Mouse (Mus musculus) kidney, embryonic 15.5 days (tissue): ENCODE data around the gene Mecr. TPM values are rescaled to one million over a fixed set of nuclear protein-coding genes. Genes with fewer than 3 reads are reported as not detected.

Experiments used
- ATAC-seq: fragments of 200-750 bp; cut with Nextera tagmentation; replicated peaks from 2 replicates; pipeline ENCODE4 v1.8.0; 2017; ENCODE audit warnings: moderate TSS enrichment; ENCODE audit not compliant: low FRiP score
- H3K27ac ChIP-seq: fragments of 300-500 bp; sonication (generic); 2 replicates; pipeline ENCODE4 v1.5.1; 2015; ENCODE audit warnings: mild to moderate bottlenecking, inconsistent platforms
- H3K27me3 ChIP-seq: fragments of 300-500 bp; sonication (generic); 2 replicates; pipeline ENCODE4 v1.6.1; 2015; ENCODE audit warnings: inconsistent platforms
- H3K36me3 ChIP-seq: fragments of 300-500 bp; sonication (generic); 2 replicates; pipeline ENCODE4 v1.6.1; 2015; ENCODE audit warnings: inconsistent platforms
- H3K4me1 ChIP-seq: fragments of 300-500 bp; sonication (generic); 2 replicates; pipeline ENCODE4 v1.6.1; 2015; ENCODE audit warnings: inconsistent platforms
- H3K4me2 ChIP-seq: fragments of 300-500 bp; sonication (generic); 2 replicates; pipeline ENCODE4 v1.6.1; 2015; ENCODE audit warnings: moderate library complexity, mild to moderate bottlenecking, inconsistent platforms
- H3K4me3 ChIP-seq: fragments of 300-500 bp; sonication (generic); replicated peaks from 2 replicates; pipeline ENCODE4 v1.5.1; 2015; ENCODE audit warnings: mild to moderate bottlenecking, inconsistent platforms
- H3K9ac ChIP-seq: fragments of 300-500 bp; sonication (generic); 2 replicates; pipeline ENCODE4 v1.6.1; 2015; ENCODE audit warnings: mild to moderate bottlenecking, inconsistent platforms
- H3K9me3 ChIP-seq: fragments of 300-500 bp; sonication (generic); replicated peaks from 2 replicates; pipeline ENCODE4 v1.6.1; 2016; ENCODE audit warnings: inconsistent platforms
- WGBS: fragments of 180-500 bp; shearing (Covaris S2); methylation state at CpG from one replicate; pipeline ENCODE4 v1.1.7; 2015; ENCODE audit warnings: mixed read lengths; 5-methylcytosine and 5-hydroxymethylcytosine counted together
- polyA plus RNA-seq: library from polyadenylated mRNA; unstranded; fragments of >200 nt; fragmentation: Nextera tagmentation; extraction: Ambion mirVana; gene quantifications from 2 replicates; pipeline ENCODE4 v1.2.1, GENCODE M21; 2015

The Mecr gene
- polyA plus RNA-seq, 1 experiment from 2014 or later, result 45.8 TPM

DNA sequence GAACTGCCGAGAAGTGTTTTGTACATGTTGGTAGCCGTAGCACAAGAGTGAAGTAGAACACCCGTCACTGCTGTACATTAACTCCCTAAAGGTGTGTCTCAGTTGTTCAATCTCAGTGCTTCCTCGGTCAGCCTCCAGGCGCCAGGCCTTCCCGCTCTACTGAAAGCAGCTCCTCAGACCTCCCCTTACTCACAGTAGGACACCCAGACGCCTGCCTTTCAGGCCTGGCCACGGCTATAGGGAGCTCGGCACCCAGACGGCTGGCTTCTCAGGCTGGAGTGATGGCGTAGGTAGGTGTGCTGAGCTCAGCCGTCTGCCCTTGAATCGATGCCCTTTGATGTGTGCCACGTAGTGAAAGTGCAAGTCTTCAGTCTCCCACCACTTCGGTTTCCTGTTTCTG lies 57.8 kb downstream of the Mecr start:
- H3K4me3 ChIP-seq, result no peak overlapping the region
- no peaks in the 10 kb centered on the region for H3K27me3 ChIP-seq
- H3K4me2 ChIP-seq, result no peak overlapping the region
- no peak overlapping the region for H3K9ac ChIP-seq
- ATAC-seq, result no peak
- peaks cover 85% of the 10 kb centered on the region for H3K36me3 ChIP-seq
- no peak overlapping the region for H3K27ac ChIP-seq
- whole genome bisulfite sequencing, result 90% methylated on average over 15 of the region's 15 CpGs
- no peaks in the 10 kb centered on the region for H3K4me1 ChIP-seq
- H3K9me3 ChIP-seq, result no peaks in the 10 kb centered on the region

DNA sequence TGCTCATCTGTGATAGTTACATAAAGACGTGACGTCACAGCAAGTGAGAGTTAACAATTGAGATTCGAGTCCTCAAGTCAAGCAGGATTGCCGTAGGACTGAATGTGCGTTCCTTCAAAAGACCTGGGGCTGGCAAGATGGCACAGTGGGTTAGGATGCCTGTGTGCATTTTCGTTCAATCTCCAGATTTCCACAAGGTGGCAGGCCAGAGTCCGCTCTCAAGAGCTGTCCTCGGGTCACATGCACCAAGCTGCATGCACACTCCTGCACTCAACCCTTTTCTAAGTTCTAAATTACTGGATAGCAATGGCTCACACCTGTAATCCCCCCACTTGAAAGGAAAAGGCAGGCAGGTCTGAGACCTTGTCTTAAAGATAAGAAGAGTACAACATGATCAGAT lies 61.2 kb downstream of the Mecr start:
- H3K27ac ChIP-seq, result no peak overlapping the region
- H3K4me3 ChIP-seq, result no peak overlapping the region
- H3K27me3 ChIP-seq, result no peaks in the 10 kb centered on the region
- peak; percentile 11; the same call in 1 of the 2 replicates for ATAC-seq
- H3K9ac ChIP-seq, result no peak overlapping the region
- no peak overlapping the region for H3K4me2 ChIP-seq
- H3K4me1 ChIP-seq, result no peaks in the 10 kb centered on the region
- 0 out of 2 replicates have a peak, but pooled peaks cover 5% of the 10 kb centered on the region for H3K9me3 ChIP-seq
- H3K36me3 ChIP-seq, result peaks cover 60% of the 10 kb centered on the region
- WGBS, result 60% methylated on average over 8 of the region's 8 CpGs

DNA sequence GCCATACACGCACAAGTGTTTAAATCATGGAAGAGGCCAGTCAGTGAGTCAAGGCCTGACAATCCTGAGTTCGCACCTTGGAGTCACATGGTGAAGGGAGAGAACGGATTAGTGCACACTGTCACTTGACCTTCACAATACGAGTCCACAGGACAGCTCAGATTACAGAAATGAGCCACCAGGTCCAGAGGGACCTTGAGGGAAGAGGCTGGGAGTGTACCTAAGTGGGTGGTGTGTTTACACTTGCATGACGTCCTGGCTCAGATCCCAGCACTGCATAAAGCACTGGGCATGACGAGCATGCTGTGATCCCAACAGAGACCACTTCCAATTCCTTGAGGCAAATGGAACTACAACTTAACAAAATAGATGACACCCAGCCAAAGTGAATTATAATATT lies 63.2 kb downstream of the Mecr start:
- no peak overlapping the region for H3K27ac ChIP-seq
- H3K4me2 ChIP-seq, result no peak overlapping the region
- H3K27me3 ChIP-seq, result no peaks in the 10 kb centered on the region
- peaks cover 17% of the 10 kb centered on the region for H3K4me1 ChIP-seq
- H3K4me3 ChIP-seq, result no peak overlapping the region
- ATAC-seq, result 0 out of 2 replicates have a peak, but pooled peaks have one; percentile 31
- WGBS, result 36% methylated on average over 6 of the region's 6 CpGs
- peaks cover 41% of the 10 kb centered on the region for H3K36me3 ChIP-seq
- H3K9ac ChIP-seq, result no peak overlapping the region
- H3K9me3 ChIP-seq, result 0 out of 2 replicates have a peak, but pooled peaks cover 5% of the 10 kb centered on the region

DNA sequence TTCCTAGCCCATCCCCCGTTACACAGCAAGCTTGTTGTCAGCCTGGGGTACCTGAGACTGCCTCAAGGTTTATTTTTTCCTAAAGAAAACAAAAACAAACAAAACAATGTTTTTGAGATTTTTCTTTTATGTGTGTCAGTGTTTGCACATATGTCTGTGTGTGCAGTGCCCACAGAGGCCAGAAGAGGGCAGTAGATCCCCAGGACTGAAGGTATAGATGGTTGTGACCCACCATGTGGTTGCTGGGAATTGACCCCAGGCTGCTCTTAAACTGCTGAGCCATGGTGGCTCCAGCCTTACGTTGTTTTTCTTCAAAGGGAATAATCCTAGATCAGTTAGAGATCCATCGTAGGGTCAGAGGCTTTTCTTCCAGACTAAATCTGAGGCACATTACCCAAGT lies 64.6 kb downstream of the Mecr start:
- no peak overlapping the region for H3K9ac ChIP-seq
- H3K27me3 ChIP-seq, result peaks cover 8% of the 10 kb centered on the region
- ATAC-seq, result no peak
- H3K4me1 ChIP-seq, result peaks cover 25% of the 10 kb centered on the region
- no peak overlapping the region for H3K4me2 ChIP-seq
- no peak overlapping the region for H3K4me3 ChIP-seq
- 0 out of 2 replicates have a peak, but pooled peaks cover 5% of the 10 kb centered on the region for H3K9me3 ChIP-seq
- WGBS, result 82% methylated on average over 3 of the region's 3 CpGs
- H3K27ac ChIP-seq, result no peak overlapping the region
- peaks cover 27% of the 10 kb centered on the region for H3K36me3 ChIP-seq

DNA sequence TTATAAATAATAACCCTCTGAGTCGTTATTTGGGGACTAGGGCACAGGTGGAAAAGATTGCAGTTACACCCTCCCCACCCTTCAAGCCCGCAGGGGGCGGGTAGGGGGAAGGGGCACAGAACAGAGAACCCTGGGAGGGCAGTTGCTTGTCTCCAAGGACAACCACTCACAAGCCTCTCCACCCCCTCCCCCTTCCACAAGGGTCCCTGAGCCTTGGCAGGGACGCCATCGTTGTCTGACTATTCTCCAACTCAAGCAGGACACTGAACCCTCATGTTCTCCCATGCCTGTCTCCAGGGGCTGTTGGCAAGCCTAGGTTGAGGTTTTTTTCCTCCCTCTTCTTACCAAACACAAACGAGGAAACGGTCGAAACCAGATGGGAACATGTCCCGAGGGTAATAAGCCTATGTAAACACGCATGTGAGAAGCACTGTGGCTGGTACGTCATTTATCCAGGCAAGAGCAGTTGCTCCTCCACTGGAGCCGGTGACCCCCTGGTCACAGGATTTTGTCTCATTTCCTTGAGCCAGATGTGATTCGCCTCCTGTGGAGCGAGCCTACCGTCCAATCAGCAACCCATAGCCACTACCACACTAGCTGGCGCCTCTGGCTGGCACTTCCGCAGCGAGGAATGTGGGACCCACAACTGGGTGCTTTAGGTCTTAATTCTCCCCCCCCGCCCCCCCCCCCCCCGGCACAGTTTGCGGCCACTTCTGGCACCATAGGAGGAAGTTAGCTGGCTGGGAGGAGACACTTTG lies 67.1 kb downstream of the Mecr start:
- peak overlapping the region; percentile 59; the same call in 1 of the 2 replicates for H3K27ac ChIP-seq
- H3K4me2 ChIP-seq, result peak overlapping the region; percentile 45
- no peak overlapping the region for H3K4me3 ChIP-seq
- H3K9me3 ChIP-seq, result 0 out of 2 replicates have a peak, but pooled peaks cover 5% of the 10 kb centered on the region
- peaks cover 49% of the 10 kb centered on the region for H3K4me1 ChIP-seq
- 10% methylated on average over 19 of the region's 21 CpGs for WGBS
- no peak overlapping the region for H3K9ac ChIP-seq
- ATAC-seq, result no peak
- H3K36me3 ChIP-seq, result peaks cover 5% of the 10 kb centered on the region
- peaks cover 16% of the 10 kb centered on the region for H3K27me3 ChIP-seq

DNA sequence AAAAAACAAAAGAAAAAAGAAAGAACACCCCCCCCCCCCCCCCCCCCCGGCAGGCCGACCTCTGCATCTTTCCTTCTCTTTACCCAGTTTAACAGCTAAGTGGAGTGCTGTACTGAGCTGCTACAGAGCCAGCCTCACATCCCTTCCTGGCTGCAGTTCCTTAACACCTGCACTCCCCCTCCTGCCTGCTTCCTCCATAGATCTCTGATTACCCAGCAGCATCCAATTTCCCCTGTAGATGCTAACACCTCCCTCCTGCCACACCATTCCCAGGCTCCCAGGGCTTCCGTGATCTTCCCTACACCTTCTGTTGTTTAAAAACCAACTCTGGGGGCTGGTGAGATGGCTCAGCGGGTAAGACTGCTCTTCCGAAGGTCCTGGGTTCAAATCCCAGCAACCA lies 68.3 kb downstream of the Mecr start:
- Histone ChIP-seq H3K27ac (no peak overlapping the region), H3K4me2 (no peak overlapping the region), H3K4me3 (no peak overlapping the region), H3K4me1 (peaks cover 60% of the 10 kb centered on the region), H3K9me3 (0 out of 2 replicates have a peak, but pooled peaks cover 5% of the 10 kb centered on the region), H3K9ac (no peak overlapping the region), H3K36me3 (no peaks in the 10 kb centered on the region), H3K27me3 (peaks cover 26% of the 10 kb centered on the region)
- WGBS, result 19% methylated on average over 5 of the region's 5 CpGs
- no peak for ATAC-seq

DNA sequence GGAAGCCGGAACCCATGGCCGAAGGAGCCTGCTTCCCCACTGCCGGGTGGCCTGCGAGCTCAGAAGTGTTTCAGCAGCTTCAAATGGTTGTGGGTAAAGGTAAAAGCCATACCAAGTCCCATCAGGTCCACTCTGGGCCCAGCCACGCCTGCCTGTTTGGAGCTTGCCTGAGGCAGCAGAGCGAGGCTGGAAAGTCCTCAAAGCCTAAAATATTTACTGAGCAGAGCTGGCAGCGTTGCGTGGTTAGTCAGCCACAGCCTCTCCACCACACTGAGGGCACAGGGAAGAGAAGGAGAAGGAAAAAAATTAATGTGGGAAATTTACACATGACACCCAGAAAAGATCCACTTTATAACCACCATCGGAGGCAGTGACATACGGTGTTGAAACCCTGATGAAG lies 70.3 kb downstream of the Mecr start:
- H3K9me3 ChIP-seq, result no peaks in the 10 kb centered on the region
- H3K4me3 ChIP-seq, result no peak overlapping the region
- H3K9ac ChIP-seq, result no peak overlapping the region
- H3K27ac ChIP-seq, result peak overlapping the region; percentile 90; the same call in 1 of the 2 replicates
- H3K36me3 ChIP-seq, result no peaks in the 10 kb centered on the region
- peaks cover 79% of the 10 kb centered on the region for H3K4me1 ChIP-seq
- H3K27me3 ChIP-seq, result peaks cover 42% of the 10 kb centered on the region
- no peak overlapping the region for H3K4me2 ChIP-seq
- ATAC-seq, result no peak
- WGBS, result 34% methylated on average over 10 of the region's 10 CpGs

DNA sequence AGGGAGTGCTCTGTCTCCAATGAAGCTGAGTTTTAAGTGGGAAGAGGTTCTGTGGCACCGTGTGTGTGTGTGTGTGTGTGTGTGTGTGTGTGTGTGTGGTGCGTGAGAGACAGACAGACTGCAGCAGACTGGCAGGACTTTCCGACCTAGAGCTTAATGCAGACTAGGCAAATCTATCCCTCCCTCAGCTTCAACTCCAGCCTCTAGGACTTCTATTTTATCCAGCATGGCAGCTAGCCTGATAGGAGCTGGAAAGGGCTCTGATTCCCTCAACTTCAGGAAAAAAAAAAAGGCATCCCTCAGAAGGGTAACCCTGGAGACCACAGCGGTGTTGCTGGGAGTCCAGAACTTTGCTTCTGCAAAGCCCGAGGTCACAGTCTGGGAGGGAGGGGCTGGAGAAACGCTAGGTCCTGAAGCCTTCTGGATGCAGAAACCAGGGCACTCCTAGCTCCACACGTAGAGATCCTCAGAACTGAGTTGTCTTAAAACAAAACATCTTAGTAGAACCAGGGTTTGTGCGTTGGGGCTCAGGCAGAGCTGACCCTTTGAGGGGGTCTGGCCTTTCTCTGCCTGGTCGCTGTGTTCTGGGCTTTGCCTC lies 70.9 kb downstream of the Mecr start:
- 12% methylated on average over 9 of the region's 9 CpGs for WGBS
- H3K27ac ChIP-seq, result peak overlapping the region; percentile 90
- peaks cover 46% of the 10 kb centered on the region for H3K27me3 ChIP-seq
- no peaks in the 10 kb centered on the region for H3K36me3 ChIP-seq
- H3K4me3 ChIP-seq, result no peak overlapping the region
- peaks cover 85% of the 10 kb centered on the region for H3K4me1 ChIP-seq
- peak overlapping the region; percentile 35; the same call in 1 of the 2 replicates for H3K4me2 ChIP-seq
- no peaks in the 10 kb centered on the region for H3K9me3 ChIP-seq
- no peak for ATAC-seq
- H3K9ac ChIP-seq, result no peak overlapping the region

DNA sequence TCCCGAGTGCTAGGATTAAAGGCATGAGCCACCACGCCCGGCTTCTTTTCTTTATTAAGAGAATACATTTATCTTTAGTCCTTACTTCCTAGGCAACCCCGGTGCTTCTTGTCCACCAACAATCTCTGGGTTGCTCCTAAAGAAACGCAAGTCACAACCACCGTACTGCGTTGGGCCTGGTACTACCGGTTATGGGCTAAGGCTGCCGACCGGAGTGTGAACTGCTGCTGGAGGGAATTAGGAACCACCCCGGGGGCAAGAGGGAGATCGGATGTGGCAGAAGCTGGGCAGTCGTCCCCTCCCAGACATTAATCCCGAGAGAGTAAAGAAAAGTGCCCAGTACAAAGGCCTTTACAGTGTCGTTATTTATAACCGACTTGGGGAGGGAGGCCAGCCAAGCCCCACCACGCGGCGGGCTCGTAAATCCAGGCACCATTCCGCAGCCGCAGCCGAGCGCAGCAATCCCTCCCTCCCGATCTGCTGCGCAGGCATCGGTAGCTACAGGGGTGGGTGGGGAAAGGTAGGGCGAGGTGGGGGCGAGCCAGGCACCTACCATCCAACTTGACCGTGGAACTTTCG lies 71.7 kb downstream of the Mecr start:
- ATAC-seq, result peak; percentile 54
- Histone ChIP-seq H3K4me3 (peak overlapping the region; percentile 31), H3K36me3 (no peaks in the 10 kb centered on the region), H3K9ac (peak overlapping the region; percentile 29; the same call in 1 of the 2 replicates), H3K27ac (peak overlapping the region; percentile 90), H3K4me1 (peaks cover 91% of the 10 kb centered on the region), H3K9me3 (no peaks in the 10 kb centered on the region), H3K27me3 (peaks cover 49% of the 10 kb centered on the region), H3K4me2 (peak overlapping the region; percentile 57)
- under 1% methylated on average over 31 of the region's 31 CpGs for WGBS

DNA sequence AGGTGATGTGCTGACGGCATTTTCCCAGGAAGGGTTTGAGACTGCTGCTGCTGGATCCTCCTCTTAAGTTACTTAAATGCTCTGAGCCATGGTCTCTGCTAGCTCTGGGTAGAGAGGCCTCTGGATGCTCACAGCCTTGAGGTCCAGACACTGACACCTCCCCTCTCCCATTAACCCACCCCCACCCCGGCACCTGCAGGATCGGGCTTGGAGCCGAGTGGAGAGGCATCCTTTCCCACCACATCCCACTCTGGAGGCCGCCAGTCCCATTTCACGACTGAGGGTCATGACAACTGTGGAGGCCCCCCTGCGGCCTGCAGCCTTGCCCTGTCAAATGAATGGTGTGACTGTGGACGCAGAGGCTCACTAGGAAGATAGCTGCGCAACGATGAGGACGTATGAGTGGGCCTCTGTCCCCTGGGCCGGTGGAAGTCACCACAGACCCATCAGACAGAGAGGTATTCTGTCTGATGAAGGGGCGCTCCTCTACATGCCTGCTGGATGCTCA lies 72.6 kb downstream of the Mecr start:
- Histone ChIP-seq H3K4me2 (peak overlapping the region; percentile 57), H3K4me1 (peaks cover 91% of the 10 kb centered on the region), H3K9ac (0 out of 2 replicates have a peak overlapping the region, but pooled peaks have one; percentile 29), H3K9me3 (no peaks in the 10 kb centered on the region), H3K27ac (peak overlapping the region; percentile 90), H3K4me3 (no peak overlapping the region), H3K36me3 (no peaks in the 10 kb centered on the region), H3K27me3 (peaks cover 52% of the 10 kb centered on the region)
- no peak for ATAC-seq
- 22% methylated on average over 13 of the region's 13 CpGs for WGBS

DNA sequence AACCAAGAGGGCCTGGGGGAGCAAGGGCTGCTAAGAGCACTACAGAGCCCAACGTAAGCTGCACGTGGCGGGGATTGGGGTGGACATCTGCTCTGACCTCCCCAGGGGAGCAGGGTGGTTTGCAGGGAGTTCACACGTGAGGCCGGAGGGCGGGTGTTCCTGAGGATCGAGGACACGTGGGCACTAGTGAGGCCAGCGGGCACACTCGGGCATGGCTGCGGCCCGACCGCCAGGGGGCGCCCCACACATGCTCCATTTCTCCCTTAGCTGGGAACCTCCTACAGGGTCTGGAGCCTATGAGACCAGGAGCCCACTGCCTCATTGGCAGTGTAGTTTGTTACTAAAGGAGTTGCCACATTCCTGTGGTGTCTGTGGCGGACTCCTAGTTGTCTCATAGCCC lies 73.2 kb downstream of the Mecr start:
- H3K9ac ChIP-seq, result no peak overlapping the region
- peaks cover 91% of the 10 kb centered on the region for H3K4me1 ChIP-seq
- WGBS, result 10% methylated on average over 15 of the region's 15 CpGs
- H3K27me3 ChIP-seq, result peaks cover 58% of the 10 kb centered on the region
- no peak overlapping the region for H3K4me3 ChIP-seq
- H3K4me2 ChIP-seq, result 0 out of 2 replicates have a peak overlapping the region, but pooled peaks have one; percentile 14
- H3K36me3 ChIP-seq, result no peaks in the 10 kb centered on the region
- no peak for ATAC-seq
- peak overlapping the region; percentile 90 for H3K27ac ChIP-seq
- no peaks in the 10 kb centered on the region for H3K9me3 ChIP-seq
